Mouse (Mus musculus) small intestine, adult 10 weeks (tissue): ENCODE data around the gene Epha5. TPM values are rescaled to one million over a fixed set of nuclear protein-coding genes. Genes with fewer than 3 reads are reported as not detected.

ENCODE experiments used
- polyA plus RNA-seq: library from polyadenylated mRNA; stranded (reverse); fragments of 350-450 nt; fragmentation: Illumina TruSeq; extraction: RNeasy Lipid Tissue Mini Kit (QIAGEN cat#74804); gene quantifications from one replicate; pipeline ENCODE4 v1.2.3, GENCODE M21; 2014; ENCODE audit warnings: low replicate concordance

Epha5 gene
- 0.37 TPM for polyA plus RNA-seq

GRCm38 (mm10) chr5:84417062-84417879, at the start of gene Epha5:
Epha5 (minus strand) TSS chr5:84417382.

